Mouse (Mus musculus) MEL (cell line): ENCODE measurements around the gene Macf1. TPM values are rescaled to one million over a fixed set of nuclear protein-coding genes. Genes with fewer than 3 reads are reported as not detected.

Source experiments
- DNase-seq: peaks from one replicate; pipeline ENCODE4 v3.0.0; 2011; ENCODE audit warnings: low read depth, low spot score
- H3K27ac ChIP-seq: 2 replicates; pipeline ENCODE4 v1.5.1; 2012; ENCODE audit warnings: low read depth, mild to moderate bottlenecking, control low read depth, low read length, moderate library complexity; ENCODE audit not compliant: control insufficient read depth
- H3K27me3 ChIP-seq, 2 experiments: fragments of 150-350 bp in 1 of 2; sonication (generic) in 1 of 2; 2 replicates each; pipeline ENCODE4 v1.6.1; 2012; ENCODE audit warnings: low read length in 2 of 2, mild to moderate bottlenecking in 2 of 2, improper control_type of control experiment in 1 of 2, moderate library complexity in 1 of 2; ENCODE audit not compliant: insufficient read depth in 2 of 2, control insufficient read depth in 1 of 2
- H3K36me3 ChIP-seq, 2 experiments: 2 replicates each; pipeline ENCODE4 v1.6.1; 2012 to 2014; ENCODE audit warnings: low read length in 2 of 2, improper control_type of control experiment in 1 of 2, inconsistent platforms in 1 of 2, mild to moderate bottlenecking in 1 of 2; ENCODE audit not compliant: insufficient read depth in 2 of 2, control insufficient read depth in 1 of 2
- H3K4me1 ChIP-seq, 2 experiments: fragments of 150-350 bp in 1 of 2; sonication (generic) in 1 of 2; 2 replicates each; pipeline ENCODE4 v1.6.1; 2012; ENCODE audit warnings: low read length in 2 of 2, improper control_type of control experiment in 1 of 2, mild to moderate bottlenecking in 1 of 2; ENCODE audit not compliant: insufficient read depth in 2 of 2, control insufficient read depth in 1 of 2
- H3K4me3 ChIP-seq, 2 experiments: fragments of 150-350 bp in 1 of 2; sonication (generic) in 1 of 2; 2 replicates each; pipeline ENCODE4 v1.5.1; 2012; ENCODE audit warnings: low read depth in 2 of 2, low read length in 2 of 2, mild to moderate bottlenecking in 2 of 2, moderate library complexity in 2 of 2, control low read depth in 1 of 2, improper control_type of control experiment in 1 of 2; ENCODE audit not compliant: control insufficient read depth in 1 of 2, insufficient read depth in 1 of 2
- H3K79me2 ChIP-seq: 2 replicates; pipeline ENCODE4 v1.6.1; 2012; ENCODE audit warnings: mild to moderate bottlenecking, low read length, moderate library complexity; ENCODE audit not compliant: control insufficient read depth, poor library complexity, insufficient read depth
- H3K9ac ChIP-seq: 2 replicates; pipeline ENCODE4 v1.6.1; 2012; ENCODE audit warnings: low read depth, mild to moderate bottlenecking, control low read depth, low read length, moderate library complexity; ENCODE audit not compliant: control insufficient read depth, poor library complexity, severe bottlenecking
- H3K9me3 ChIP-seq: fragments of 150-350 bp; sonication (generic); replicated peaks from 2 replicates; pipeline ENCODE4 v1.6.1; 2012; ENCODE audit warnings: mild to moderate bottlenecking, low read length, improper control_type of control experiment, moderate library complexity; ENCODE audit not compliant: insufficient read depth
- BHLHE40 ChIP-seq: IDR thresholded peaks from 2 replicates; pipeline ENCODE4 v1.6.1; 2012; ENCODE audit warnings: low read depth, mild to moderate bottlenecking, inconsistent platforms, low read length, improper control_type of control experiment, borderline replicate concordance
- CHD2 ChIP-seq: IDR thresholded peaks from 2 replicates; pipeline ENCODE4 v1.6.1; 2011; ENCODE audit warnings: low read length, improper control_type of control experiment
- CTCF ChIP-seq, 3 experiments: IDR thresholded peaks in 2 of 3; conservative IDR thresholded peaks in 1 of 3; 2 replicates each; pipeline ENCODE4 v1.5.1; 2011 to 2012; ENCODE audit warnings: low read length in 3 of 3, low read depth in 2 of 3, mild to moderate bottlenecking in 2 of 3, improper control_type of control experiment in 1 of 3, inconsistent platforms in 1 of 3, mixed read lengths in 1 of 3, moderate library complexity in 1 of 3; ENCODE audit not compliant: control insufficient read depth in 1 of 3, insufficient read depth in 1 of 3, poor library complexity in 1 of 3, severe bottlenecking in 1 of 3
- E2F4 ChIP-seq: IDR thresholded peaks from 2 replicates; pipeline ENCODE4 v1.6.1; 2011; ENCODE audit warnings: low read depth, low read length, improper control_type of control experiment, borderline replicate concordance
- ELF1 ChIP-seq: IDR thresholded peaks from 2 replicates; pipeline ENCODE4 v1.6.1; 2014; ENCODE audit warnings: low read depth, mild to moderate bottlenecking, inconsistent platforms, low read length, improper control_type of control experiment, moderate library complexity
- EP300 ChIP-seq, 2 experiments: IDR thresholded peaks; 2 replicates each; pipeline ENCODE4 v1.6.1; 2011; ENCODE audit warnings: improper control_type of control experiment in 2 of 2, low read length in 2 of 2, low read depth in 1 of 2, mild to moderate bottlenecking in 1 of 2
- ETS1 ChIP-seq: IDR thresholded peaks from 2 replicates; pipeline ENCODE4 v1.6.1; 2012; ENCODE audit warnings: low read depth, mild to moderate bottlenecking, inconsistent platforms, low read length, improper control_type of control experiment, moderate library complexity
- GATA1 ChIP-seq: IDR thresholded peaks from 2 replicates; pipeline ENCODE4 v1.6.1; 2011; ENCODE audit warnings: low read depth, low read length, improper control_type of control experiment
- HCFC1 ChIP-seq: IDR thresholded peaks from 2 replicates; pipeline ENCODE4 v1.6.1; 2012; ENCODE audit warnings: low read depth, mild to moderate bottlenecking, inconsistent platforms, low read length, improper control_type of control experiment, moderate library complexity
- JUND ChIP-seq: IDR thresholded peaks from 2 replicates; pipeline ENCODE4 v1.6.1; 2011; ENCODE audit warnings: low read depth, mild to moderate bottlenecking, improper control_type of control experiment, low read length
- KAT2A ChIP-seq: conservative IDR thresholded peaks from 2 replicates; pipeline ENCODE4 v1.6.1; 2012; ENCODE audit warnings: low read depth, low read length, improper control_type of control experiment, inconsistent platforms
- MAFK ChIP-seq: IDR thresholded peaks from 2 replicates; pipeline ENCODE4 v1.6.1; 2011; ENCODE audit warnings: low read depth, mild to moderate bottlenecking, low read length, improper control_type of control experiment, borderline replicate concordance
- MAX ChIP-seq: IDR thresholded peaks from 2 replicates; pipeline ENCODE4 v1.6.1; 2011; ENCODE audit warnings: low read length, improper control_type of control experiment
- MAZ ChIP-seq: IDR thresholded peaks from 2 replicates; pipeline ENCODE4 v1.6.1; 2012; ENCODE audit warnings: low read depth, mild to moderate bottlenecking, inconsistent platforms, low read length, improper control_type of control experiment
- MEF2A ChIP-seq: IDR thresholded peaks from 2 replicates; pipeline ENCODE4 v1.6.1; 2014; ENCODE audit warnings: low read depth, mild to moderate bottlenecking, inconsistent platforms, low read length, improper control_type of control experiment; ENCODE audit not compliant: poor library complexity, insufficient replicate concordance, severe bottlenecking; ENCODE audit errors: extremely low read depth
- MXI1 ChIP-seq: IDR thresholded peaks from 2 replicates; pipeline ENCODE4 v1.6.1; 2011; ENCODE audit warnings: mild to moderate bottlenecking, low read depth, low read length, improper control_type of control experiment
- MYB ChIP-seq: IDR thresholded peaks from 2 replicates; pipeline ENCODE4 v1.6.1; 2011; ENCODE audit warnings: mild to moderate bottlenecking, low read depth, low read length, improper control_type of control experiment
- MYC ChIP-seq: IDR thresholded peaks from 2 replicates; pipeline ENCODE4 v1.6.1; 2011; ENCODE audit warnings: low read depth, mild to moderate bottlenecking, low read length, improper control_type of control experiment, moderate library complexity
- NRF1 ChIP-seq: IDR thresholded peaks from 2 replicates; pipeline ENCODE4 v1.6.1; 2014; ENCODE audit warnings: low read depth, mild to moderate bottlenecking, inconsistent platforms, low read length, improper control_type of control experiment, moderate library complexity; ENCODE audit not compliant: poor library complexity, insufficient read depth, severe bottlenecking
- POLR2A ChIP-seq, 2 experiments: IDR thresholded peaks; 2 replicates each; pipeline ENCODE4 v1.6.1; 2011 to 2012; ENCODE audit warnings: low read length in 2 of 2, mild to moderate bottlenecking in 2 of 2, control low read depth in 1 of 2, improper control_type of control experiment in 1 of 2, low read depth in 1 of 2, moderate library complexity in 1 of 2; ENCODE audit not compliant: control insufficient read depth in 1 of 2, insufficient read depth in 1 of 2, poor library complexity in 1 of 2
- POLR2AphosphoS5 ChIP-seq: IDR thresholded peaks from 2 replicates; pipeline ENCODE4 v1.6.1; 2012; ENCODE audit warnings: low read depth, borderline replicate concordance, mild to moderate bottlenecking, inconsistent platforms, low read length, moderate library complexity, mixed read lengths
- RAD21 ChIP-seq: IDR thresholded peaks from 2 replicates; pipeline ENCODE4 v1.6.1; 2011; ENCODE audit warnings: mild to moderate bottlenecking, low read depth, low read length, improper control_type of control experiment
- RCOR1 ChIP-seq: IDR thresholded peaks from 2 replicates; pipeline ENCODE4 v1.6.1; 2012; ENCODE audit warnings: low read depth, mild to moderate bottlenecking, inconsistent platforms, low read length, improper control_type of control experiment
- TAL1 ChIP-seq: IDR thresholded peaks from 2 replicates; pipeline ENCODE4 v1.6.1; 2012; ENCODE audit warnings: mild to moderate bottlenecking, inconsistent platforms, low read length, moderate library complexity, mixed read lengths
- TCF12 ChIP-seq: IDR thresholded peaks from 2 replicates; pipeline ENCODE4 v1.6.1; 2014; ENCODE audit warnings: low read depth, mild to moderate bottlenecking, inconsistent platforms, low read length, improper control_type of control experiment, moderate library complexity
- UBTF ChIP-seq: IDR thresholded peaks from 2 replicates; pipeline ENCODE4 v1.6.1; 2012; ENCODE audit warnings: low read depth, mild to moderate bottlenecking, inconsistent platforms, low read length, improper control_type of control experiment, moderate library complexity, borderline replicate concordance; ENCODE audit not compliant: insufficient read depth
- USF1 ChIP-seq: IDR thresholded peaks from 2 replicates; pipeline ENCODE4 v1.6.1; 2014; ENCODE audit warnings: low read depth, mild to moderate bottlenecking, inconsistent platforms, low read length, improper control_type of control experiment, moderate library complexity
- ZC3H11A ChIP-seq: IDR thresholded peaks from 2 replicates; pipeline ENCODE4 v1.6.1; 2012; ENCODE audit warnings: low read depth, mild to moderate bottlenecking, inconsistent platforms, low read length, improper control_type of control experiment
- ZKSCAN1 ChIP-seq: IDR thresholded peaks from 2 replicates; pipeline ENCODE4 v1.6.1; 2012; ENCODE audit warnings: low read depth, mild to moderate bottlenecking, inconsistent platforms, low read length, improper control_type of control experiment, moderate library complexity
- ZNF384 ChIP-seq: IDR thresholded peaks from 2 replicates; pipeline ENCODE4 v1.6.1; 2012; ENCODE audit warnings: low read depth, mild to moderate bottlenecking, inconsistent platforms, low read length, improper control_type of control experiment
- polyA plus RNA-seq, 2 experiments: library from polyadenylated mRNA; stranded (reverse) in 1 of 2; unstranded in 1 of 2; fragments of >175 nt in 1 of 2; fragments of >200 nt in 1 of 2; gene quantifications; 2 replicates each; pipeline versions ENCODE4 v1.2.1 to v1.2.4; 2012; ENCODE audit warnings: low replicate concordance in 2 of 2, low read depth in 1 of 2; ENCODE audit not compliant: insufficient read length in 2 of 2, insufficient read depth in 1 of 2, missing spikeins in 1 of 2
- total RNA-seq: library from RNA; depleted of rRNA; stranded (reverse); fragments of 300-350 nt; gene quantifications from 2 replicates; pipeline ENCODE4 v1.2.3, GENCODE M21; 2012

Gene Macf1
- total and polyA plus RNA-seq, 3 experiments, result 18.5 to 71.4 (median 60.8) TPM

DNA sequence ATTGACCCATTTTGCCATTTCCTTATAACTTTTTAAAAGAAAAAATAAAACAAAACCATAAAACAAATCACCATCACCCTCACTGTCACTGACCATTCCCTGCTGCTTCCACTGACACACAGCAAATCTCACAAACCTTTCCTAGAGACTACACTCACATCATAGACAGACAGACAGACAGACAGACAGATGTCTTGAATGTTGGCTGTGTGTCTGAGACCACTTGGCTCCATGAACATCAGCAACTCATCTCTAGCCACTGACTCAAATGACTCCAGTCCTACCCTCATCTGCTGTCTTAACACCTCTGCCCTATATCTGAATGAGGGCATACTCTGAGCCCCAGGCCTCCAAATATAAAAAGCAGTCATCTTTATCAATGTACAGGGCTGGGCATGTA lies 128.9 kb downstream of the Macf1 start:
- DNase-seq, result no peak
- Histone ChIP-seq H3K27me3 (no peaks in the 10 kb centered on the region), H3K27ac (no peak overlapping the region), H3K4me3 (no peak overlapping the region), H3K36me3 (peaks cover 0 to 20% of the 10 kb centered on the region in 2 experiments; a peak in 3 of 4 replicates), H3K4me1 (peaks cover 9 to 12% of the 10 kb centered on the region in 2 experiments), H3K9me3 (no peaks in the 10 kb centered on the region), H3K79me2 (no peaks in the 10 kb centered on the region), H3K9ac (no peak overlapping the region)
- TF ChIP-seq POLR2AphosphoS5, result no peak
- TF ChIP-seq MXI1, result no peak
- no peak for TF ChIP-seq HCFC1
- TF ChIP-seq ZKSCAN1, result no peak
- no peak for TF ChIP-seq RAD21
- TF ChIP-seq JUND, result no peak
- no peak for TF ChIP-seq CTCF (IDR thresholded peaks at IDR 0.05 in 2 of 3, conservative IDR thresholded peaks at IDR 0.05 in 1 of 3; ENCODE audit: control insufficient read depth in 1 of 3, insufficient read depth in 1 of 3, low read depth in 2 of 3, low read length in 3 of 3, poor library complexity in 1 of 3, severe bottlenecking in 1 of 3)
- TF ChIP-seq ELF1, result no peak
- TF ChIP-seq POLR2A (IDR thresholded peaks at IDR 0.05; ENCODE audit: control insufficient read depth in 1 of 2, insufficient read depth in 1 of 2, low read depth in 1 of 2, low read length in 2 of 2, poor library complexity in 1 of 2), result no peak
- TF ChIP-seq TCF12, result no peak
- TF ChIP-seq KAT2A, result no peak
- TF ChIP-seq MYB, result no peak
- no peak for TF ChIP-seq UBTF
- no peak for TF ChIP-seq ZNF384
- no peak for TF ChIP-seq RCOR1
- no peak for TF ChIP-seq ZC3H11A

DNA sequence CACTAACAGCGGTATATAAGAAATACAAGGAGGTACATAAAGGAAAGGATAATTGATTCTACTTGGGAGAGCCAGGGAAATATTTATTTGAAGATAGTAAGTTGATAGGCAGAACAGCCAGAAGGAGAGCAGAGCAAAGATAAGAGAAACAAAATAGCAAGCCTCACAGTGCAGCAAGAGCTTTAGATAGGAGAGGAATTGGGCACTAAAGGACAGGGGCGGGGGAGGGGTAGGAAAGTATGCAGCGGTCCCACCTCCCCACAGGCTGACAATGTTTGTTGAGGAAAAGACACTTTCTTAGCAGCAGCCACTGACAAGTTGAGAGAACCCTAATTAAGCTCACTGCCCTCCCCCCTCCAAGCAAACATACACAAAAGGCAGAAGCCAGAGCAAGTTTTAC lies 131.5 kb downstream of the Macf1 start:
- H3K4me1 ChIP-seq, result peaks cover 9 to 12% of the 10 kb centered on the region in 2 experiments
- H3K27ac ChIP-seq, result no peak overlapping the region
- no peaks in the 10 kb centered on the region for H3K27me3 ChIP-seq
- peak; percentile 21 for DNase-seq
- no peaks in the 10 kb centered on the region for H3K9me3 ChIP-seq
- H3K4me3 ChIP-seq, result no peak overlapping the region
- peaks cover 0 to 20% of the 10 kb centered on the region in 2 experiments; a peak in 3 of 4 replicates for H3K36me3 ChIP-seq
- H3K79me2 ChIP-seq, result no peaks in the 10 kb centered on the region
- no peak overlapping the region for H3K9ac ChIP-seq
- no peak for TF ChIP-seq CTCF (IDR thresholded peaks at IDR 0.05 in 2 of 3, conservative IDR thresholded peaks at IDR 0.05 in 1 of 3; ENCODE audit: control insufficient read depth in 1 of 3, insufficient read depth in 1 of 3, low read depth in 2 of 3, low read length in 3 of 3, poor library complexity in 1 of 3, severe bottlenecking in 1 of 3)
- TF ChIP-seq BHLHE40, result no peak
- TF ChIP-seq EP300 (IDR thresholded peaks at IDR 0.05; ENCODE audit: low read depth in 1 of 2, low read length in 2 of 2), result peak in 1 of 2 experiments; percentile 45; a peak in 1 of 4 replicates
- no peak for TF ChIP-seq MAFK
- TF ChIP-seq MAX, result no peak
- TF ChIP-seq TAL1, result no peak
- no peak for TF ChIP-seq RAD21
- no peak for TF ChIP-seq E2F4
- TF ChIP-seq MAZ, result no peak
- TF ChIP-seq ZNF384, result no peak
- TF ChIP-seq GATA1, result peak; percentile 44
- no peak for TF ChIP-seq MYC
- TF ChIP-seq USF1, result no peak
- TF ChIP-seq UBTF, result no peak
- TF ChIP-seq MEF2A, result no peak
- TF ChIP-seq TCF12, result peak; percentile 24; the same call in 1 of the 2 replicates
- no peak for TF ChIP-seq ZC3H11A
- peak; percentile 35; the same call in 1 of the 2 replicates for TF ChIP-seq CHD2
- TF ChIP-seq MYB, result no peak
- TF ChIP-seq HCFC1, result no peak
- TF ChIP-seq ELF1, result no peak
- TF ChIP-seq NRF1, result no peak
- TF ChIP-seq ETS1, result 0 out of 2 replicates have a peak, but pooled peaks have one; percentile 11
- no peak for TF ChIP-seq POLR2AphosphoS5
